Mouse (Mus musculus) urinary bladder, postnatal 14 days (tissue): ENCODE results near the gene 1700028P14Rik.
A peak's percentile ranks its signal among the peaks of the same experiment; 100 is the strongest.
"Not testable (repeated sequence)": the region's sequence is repeated elsewhere in the genome, so short reads cannot be mapped to it uniquely, and the experiment has no call there.

Experiments
- DNase-seq: peaks from one replicate; pipeline ENCODE4 v3.0.0; 2021; ENCODE audit warnings: low spot score

Gene 1700028P14Rik

GRCm38 (mm10) chr19:23652644-23653043, at the start of gene 1700028P14Rik:
1700028P14Rik (minus strand) TSS chr19:23652812.
- peak; percentile 53 for DNase-seq

- no peak for DNase-seq
Observed at GRCm38 (mm10) chr19:23699131-23699530, 46.5 kb upstream of the 1700028P14Rik start.

GRCm38 (mm10) chr19:23698366-23698765, 45.8 kb upstream of the 1700028P14Rik start:
- DNase-seq, result peak; percentile 39

- no peak for DNase-seq
Observed at GRCm38 (mm10) chr19:23697861-23698260, 45.2 kb upstream of the 1700028P14Rik start.

- DNase-seq, result peak; percentile 30
Observed at GRCm38 (mm10) chr19:23694344-23694743, 41.7 kb upstream of the 1700028P14Rik start.

GRCm38 (mm10) chr19:23688421-23688946, 35.9 kb upstream of the 1700028P14Rik start:
- no peak for DNase-seq

- DNase-seq, result peak; percentile 91
Observed at GRCm38 (mm10) chr19:23687296-23688021, 34.8 kb upstream of the 1700028P14Rik start, which contains the start of gene Ptar1. Ptar1 (plus strand) TSS chr19:23687429.

GRCm38 (mm10) chr19:23686962-23687295, 34.3 kb upstream of the 1700028P14Rik start:
- no peak for DNase-seq

DNA sequence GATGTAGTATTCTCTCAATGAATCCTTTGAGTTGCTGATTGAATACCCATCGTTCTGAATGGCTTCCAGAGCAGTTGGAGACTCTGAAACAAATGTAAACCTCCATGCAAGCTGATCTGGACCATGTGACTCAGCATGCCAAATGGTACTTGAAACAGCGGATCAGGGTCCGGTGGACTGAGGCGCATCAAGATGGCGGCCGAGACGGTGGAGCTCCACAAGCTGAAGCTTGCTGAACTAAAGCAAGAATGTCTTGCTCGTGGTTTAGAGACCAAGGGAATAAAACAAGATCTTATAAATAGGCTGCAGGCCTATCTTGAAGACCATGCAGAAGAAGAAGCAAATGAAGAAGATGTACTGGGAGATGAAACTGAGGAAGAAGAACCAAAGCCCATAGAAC, 23.0 kb upstream of the 1700028P14Rik start:
- not testable (repeated sequence) for DNase-seq

DNA sequence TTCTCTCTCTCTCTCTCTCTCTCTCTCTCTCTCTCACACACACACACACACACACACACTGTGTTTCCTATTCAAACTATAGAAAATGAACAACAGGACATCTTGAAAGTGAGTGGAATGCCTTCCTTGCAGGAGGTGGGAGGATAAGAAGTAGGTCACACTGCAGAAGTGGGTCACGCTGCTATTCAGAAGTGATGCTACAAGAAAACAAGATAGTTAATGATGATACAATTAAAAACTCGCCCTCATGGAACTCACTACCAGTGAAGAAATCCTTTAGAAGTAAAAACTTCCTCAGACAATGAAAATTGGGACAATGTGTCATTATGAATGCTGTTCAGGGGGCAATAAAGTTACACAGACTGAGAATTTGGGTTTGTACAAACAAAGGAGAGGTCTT, 20.4 kb upstream of the 1700028P14Rik start:
- DNase-seq, result no peak

- DNase-seq, result no peak
Observed at GRCm38 (mm10) chr19:23668142-23668655, 15.6 kb upstream of the 1700028P14Rik start.

GRCm38 (mm10) chr19:23664083-23664482, 11.5 kb upstream of the 1700028P14Rik start:
- DNase-seq, result no peak

- DNase-seq, result no peak
Observed at GRCm38 (mm10) chr19:23658350-23658749, 5.7 kb upstream of the 1700028P14Rik start.

DNA sequence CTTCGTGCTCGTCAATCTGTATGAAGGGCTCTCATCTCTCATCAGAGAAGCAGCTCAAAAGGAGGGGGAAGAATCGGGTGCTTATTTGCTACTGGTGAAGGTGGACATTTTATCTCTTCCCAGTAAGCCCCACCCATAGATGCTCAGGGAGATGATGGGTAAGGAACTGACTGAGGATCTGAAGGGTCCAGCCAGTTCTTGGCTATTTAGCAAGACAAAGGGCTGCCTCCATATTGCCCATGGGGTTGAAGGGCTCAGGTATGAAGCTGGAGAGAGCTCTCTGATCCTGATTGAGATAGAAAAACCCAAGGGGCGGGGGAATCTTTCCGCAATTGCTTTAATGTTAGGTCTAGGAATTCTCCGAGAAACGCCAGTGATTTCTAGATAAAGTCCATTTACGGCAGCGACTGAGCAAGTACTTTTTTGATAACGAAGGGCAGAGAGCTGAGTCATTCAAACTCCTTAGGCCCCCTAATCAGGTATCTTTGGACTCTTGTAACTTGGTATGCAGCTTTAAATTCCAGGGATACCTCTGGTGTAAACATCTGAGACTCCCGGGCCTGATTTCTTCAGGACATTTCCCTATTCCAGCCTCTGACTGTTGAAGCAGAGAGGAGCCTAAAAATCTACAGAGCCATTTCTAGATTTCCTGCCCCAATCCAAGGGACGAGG, 4.8 kb upstream of the 1700028P14Rik start:
- DNase-seq, result no peak

GRCm38 (mm10) chr19:23653154-23653553, 542 bp upstream of the 1700028P14Rik start:
- DNase-seq, result no peak

DNA sequence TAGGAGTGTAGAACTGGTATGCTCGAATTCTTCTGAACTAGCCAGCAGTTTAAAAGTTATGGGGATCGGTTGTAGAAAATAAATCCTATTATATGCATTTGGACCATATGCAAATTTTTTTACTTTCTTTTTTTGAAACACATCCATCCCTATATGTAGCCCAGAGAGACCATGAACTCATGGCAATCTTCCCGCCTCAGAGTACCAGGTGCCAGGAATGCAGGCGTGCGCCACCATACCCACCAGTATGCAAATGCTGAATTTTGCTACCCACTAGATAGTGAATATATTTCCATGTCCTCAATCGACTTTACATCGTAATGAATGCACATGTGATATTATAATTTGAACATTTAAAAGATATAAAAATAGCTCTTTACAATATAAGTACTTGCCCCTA, 5.3 kb downstream of the 1700028P14Rik start:
- no peak for DNase-seq

DNA sequence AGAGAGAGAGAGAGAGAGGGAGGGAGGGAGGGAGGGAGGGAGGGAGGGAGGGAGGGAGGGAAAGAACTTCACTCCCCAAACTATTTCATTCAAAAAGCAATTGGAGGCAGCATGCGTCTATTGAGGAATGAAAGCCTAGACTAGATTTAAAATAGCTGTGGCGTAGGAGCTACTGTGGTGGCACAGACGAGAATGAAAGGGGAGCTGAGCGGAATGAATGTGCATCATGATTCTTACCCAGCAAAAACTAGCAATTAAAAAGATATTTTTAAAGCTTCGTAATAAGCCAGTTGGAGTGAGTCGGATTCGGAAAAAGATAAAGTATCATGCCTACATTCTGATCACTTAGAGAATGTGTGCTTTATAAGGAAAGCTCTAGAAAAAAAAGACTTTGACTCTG, 7.3 kb downstream of the 1700028P14Rik start:
- DNase-seq, result no peak

GRCm38 (mm10) chr19:23643819-23644218, 8.8 kb downstream of the 1700028P14Rik start:
- DNase-seq, result no peak

GRCm38 (mm10) chr19:23636786-23637185, 15.8 kb downstream of the 1700028P14Rik start:
- DNase-seq, result no peak

DNA sequence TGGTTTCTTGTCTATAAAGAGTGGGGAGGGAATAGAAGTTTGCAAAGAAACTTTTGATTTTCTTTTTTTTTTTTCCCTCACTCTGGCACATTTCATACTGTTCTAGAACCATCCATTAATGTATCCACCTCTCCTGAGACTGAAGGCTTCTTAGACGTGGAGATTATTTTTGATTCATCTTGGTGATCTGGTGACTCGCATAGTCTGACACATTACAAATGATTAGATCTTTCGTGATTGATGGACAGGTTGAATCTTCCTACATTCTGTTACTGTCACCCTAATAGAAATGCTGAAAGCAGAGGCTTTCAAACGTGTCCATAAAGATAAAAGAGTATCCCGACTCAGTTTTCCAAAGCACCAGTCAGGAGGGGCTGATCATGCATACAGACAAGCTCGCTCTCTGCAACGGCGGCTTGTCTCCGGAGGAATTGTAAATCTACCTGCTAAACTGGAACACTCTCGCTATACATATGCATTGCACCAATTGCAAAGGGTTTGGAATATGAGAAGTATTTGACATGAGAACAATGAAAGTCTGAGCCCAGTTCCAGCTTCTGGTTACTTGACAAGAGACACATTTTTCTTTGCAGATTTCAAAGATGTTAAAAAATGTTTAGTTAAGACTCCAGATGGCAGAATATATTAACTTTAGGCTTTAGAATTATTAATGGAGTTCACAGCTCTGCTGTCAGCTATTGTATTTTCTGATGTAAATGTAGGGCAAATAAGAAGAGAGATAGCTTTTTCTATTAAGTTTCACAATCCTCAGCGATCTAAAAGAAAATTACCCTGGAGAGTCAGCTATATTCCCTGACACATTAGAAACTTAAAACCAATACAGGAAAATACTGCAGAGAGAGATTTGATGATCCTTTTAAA, 20.8 kb downstream of the 1700028P14Rik start:
- no peak for DNase-seq

DNA sequence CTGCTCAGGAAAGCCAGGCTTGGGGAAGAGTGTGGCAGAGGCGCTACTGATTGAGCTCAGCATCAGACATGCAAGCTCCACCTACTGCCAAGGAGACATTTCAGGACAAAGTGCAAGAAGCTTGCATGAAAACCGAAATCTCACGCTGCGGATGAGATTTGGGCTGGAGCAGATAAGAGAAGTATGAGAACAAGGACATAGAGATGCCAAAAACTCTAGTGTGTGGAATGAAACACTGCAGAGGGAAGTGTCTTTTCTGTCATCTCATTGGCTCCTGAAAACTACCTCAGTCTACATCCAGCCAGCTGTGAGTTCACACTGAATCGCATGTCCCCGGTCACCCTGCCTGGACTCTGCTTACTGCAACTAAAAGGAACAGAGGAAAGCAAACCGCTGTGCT, 38.3 kb downstream of the 1700028P14Rik start:
- no peak for DNase-seq

DNA sequence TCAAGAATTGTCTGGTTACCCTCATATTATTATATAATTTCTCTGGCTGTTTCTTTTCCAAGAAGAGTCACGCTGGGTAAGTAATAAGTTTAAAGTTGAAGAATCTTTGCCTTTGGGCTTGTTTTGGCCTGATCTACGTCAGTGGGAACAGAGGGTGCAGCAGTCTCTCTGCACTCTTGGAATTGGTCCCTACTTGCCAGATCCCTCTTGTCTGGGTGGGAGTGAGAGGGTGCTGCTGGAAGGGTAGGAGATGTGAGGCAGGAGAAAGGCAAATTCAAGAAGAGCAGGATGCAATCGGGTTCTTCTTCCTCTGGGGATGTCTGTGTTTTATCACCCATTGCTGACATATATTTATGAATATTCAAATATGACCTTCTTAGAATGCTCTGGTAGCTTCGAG, 42.9 kb downstream of the 1700028P14Rik start:
- no peak for DNase-seq
